Comparison of ENCODE assay signal across 9 mouse cellular contexts in the genomic region with DNA sequence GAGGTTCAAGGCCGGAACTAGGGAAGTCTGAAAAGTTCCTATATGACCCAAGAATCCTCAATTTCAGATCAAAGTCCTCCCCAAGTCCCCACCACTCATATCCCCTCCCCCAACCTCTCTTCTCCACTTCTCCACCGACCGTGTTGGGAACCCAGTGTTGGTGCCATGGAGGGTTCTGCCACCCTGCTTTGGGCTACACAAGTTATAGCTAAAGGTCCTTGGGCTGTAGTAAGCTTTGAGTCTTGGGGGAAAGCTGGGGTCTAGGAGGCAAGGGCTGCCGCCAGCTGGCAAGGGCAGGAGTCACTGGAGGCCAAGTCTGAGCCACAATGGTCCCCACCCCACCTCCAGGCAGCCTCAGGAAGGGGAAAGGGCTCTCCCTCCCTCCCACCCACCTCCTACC.
DNase-seq lines count a peak whose midpoint lies in the region; ATAC-seq and TF ChIP-seq lines count a peak whose summit lies in the region.
"Had no signal": no experiment of that assay in that cellular context is flagged by ENCODE, and none has a peak within 500 bp of the region (broad histone marks: within the 10 kb centered on the region; RNA-seq: fewer than 3 reads in every experiment).

No protein-coding gene starts in this region.

- H3K27ac ChIP-seq in heart, embryonic 14.5 days (replicated peaks in 1 of 2; ENCODE audit: control insufficient read depth in 1 of 2, insufficient read depth in 1 of 2, low read depth in 2 of 2, low read length in 2 of 2) = peak overlapping the region in 1 of 2 experiments; percentile 19; a peak in 1 of 4 replicates
- no peak overlapping the region for H3K27ac ChIP-seq in midbrain, postnatal 0 days (ENCODE audit: low read depth, low read length)
- H3K27ac ChIP-seq in midbrain, embryonic 10.5 days (replicated peaks) = no peak overlapping the region
- H3K27ac ChIP-seq in stomach, embryonic 16.5 days (ENCODE audit: low read length) = no peak overlapping the region

- no peaks in the 10 kb centered on the region for H3K27me3 ChIP-seq in heart, embryonic 14.5 days (ENCODE audit: control insufficient read depth, insufficient read depth, low read length)
- H3K27me3 ChIP-seq in midbrain, postnatal 0 days (ENCODE audit: insufficient read depth, low read length) = peaks cover 7% of the 10 kb centered on the region; the same call in 1 of the 2 replicates
- peaks cover 49% of the 10 kb centered on the region for H3K27me3 ChIP-seq in midbrain, embryonic 10.5 days (ENCODE audit: low read depth, poor library complexity, severe bottlenecking)
- H3K27me3 ChIP-seq in stomach, embryonic 16.5 days (ENCODE audit: control insufficient read depth, insufficient read depth, low read length) = no peaks in the 10 kb centered on the region

- TF ChIP-seq CTCF in midbrain, postnatal 0 days (IDR thresholded peaks at IDR 0.05) = no peak

- intact Hi-C loops in heart, postnatal 25 days (cut with DNase I) = no loop called here

- no peak for ATAC-seq in heart, embryonic 14.5 days (ENCODE audit: insufficient number of reproducible peaks, insufficient read depth, low FRiP score, low read depth)
- no peak for ATAC-seq in midbrain, postnatal 0 days (ENCODE audit: low FRiP score)
- ATAC-seq in stomach, embryonic 16.5 days (ENCODE audit: insufficient read depth, low FRiP score) = no peak

- peaks cover 77 to 92% of the 10 kb centered on the region in 2 experiments for H3K4me1 ChIP-seq in heart, embryonic 14.5 days (ENCODE audit: control insufficient read depth in 2 of 2, insufficient read depth in 2 of 2, low read length in 2 of 2)
- H3K4me1 ChIP-seq in midbrain, postnatal 0 days (ENCODE audit: insufficient read depth, low read length) = 0 out of 2 replicates have a peak, but pooled peaks cover 4% of the 10 kb centered on the region
- peaks cover 36% of the 10 kb centered on the region for H3K4me1 ChIP-seq in midbrain, embryonic 10.5 days
- peaks cover 41% of the 10 kb centered on the region for H3K4me1 ChIP-seq in stomach, embryonic 16.5 days (ENCODE audit: control insufficient read depth, insufficient read depth, low read length)

- H3K4me3 ChIP-seq in heart, embryonic 14.5 days (ENCODE audit: control insufficient read depth in 1 of 2, insufficient read depth in 1 of 2, low read depth in 1 of 2, low read length in 2 of 2) = peak overlapping the region; percentile 27 to 57
- no peak overlapping the region for H3K4me3 ChIP-seq in midbrain, postnatal 0 days (ENCODE audit: low read depth, low read length)
- H3K4me3 ChIP-seq in midbrain, embryonic 10.5 days = no peak overlapping the region
- peak overlapping the region; percentile 61 for H3K4me3 ChIP-seq in stomach, embryonic 16.5 days (replicated peaks; ENCODE audit: low read length)

- no peak for DNase-seq in heart, postnatal 25 days (ENCODE audit: low spot score)
- DNase-seq in midbrain, postnatal 0 days (ENCODE audit: low spot score) = no peak
- DNase-seq in midbrain, embryonic 10.5 days (ENCODE audit: low spot score) = no peak
- peak; percentile 36 to 54 for DNase-seq in kidney, postnatal 25 days
- DNase-seq in layer of hippocampus, adult 8-10 months (ENCODE audit: low spot score in 2 of 2) = no peak
- DNase-seq in ovary, adult 18-20 months (ENCODE audit: low spot score) = no peak
- DNase-seq: cerebellum, postnatal 14 days had no signal

- H3K4me2 ChIP-seq in heart, embryonic 14.5 days (ENCODE audit: low read length) = peak overlapping the region; percentile 76
- H3K4me2 ChIP-seq in midbrain, postnatal 0 days (ENCODE audit: low read depth, low read length, poor library complexity, severe bottlenecking) = peak overlapping the region; percentile 20; the same call in 1 of the 2 replicates
- H3K4me2 ChIP-seq in stomach, embryonic 16.5 days (ENCODE audit: low read depth, low read length) = peak overlapping the region; percentile 59

- H3K9me3 ChIP-seq in heart, embryonic 14.5 days (ENCODE audit: control insufficient read depth, low read length) = no peaks in the 10 kb centered on the region
- H3K9me3 ChIP-seq in midbrain, postnatal 0 days (ENCODE audit: low read length) = no peaks in the 10 kb centered on the region
- no peaks in the 10 kb centered on the region for H3K9me3 ChIP-seq in midbrain, embryonic 10.5 days (replicated peaks)
- no peaks in the 10 kb centered on the region for H3K9me3 ChIP-seq in stomach, embryonic 16.5 days (replicated peaks; ENCODE audit: control insufficient read depth, low read length)

- no peaks in the 10 kb centered on the region for H3K36me3 ChIP-seq in heart, embryonic 14.5 days (ENCODE audit: control insufficient read depth, insufficient read depth, low read length)
- no peaks in the 10 kb centered on the region for H3K36me3 ChIP-seq in midbrain, postnatal 0 days (ENCODE audit: insufficient read depth, low read length)
- no peaks in the 10 kb centered on the region for H3K36me3 ChIP-seq in midbrain, embryonic 10.5 days
- no peaks in the 10 kb centered on the region for H3K36me3 ChIP-seq in stomach, embryonic 16.5 days (ENCODE audit: control insufficient read depth, insufficient read depth, low read length)

- 47% methylated on average over 4 of the region's 4 CpGs for WGBS in heart, embryonic 14.5 days
- WGBS in midbrain, postnatal 0 days = 73% methylated on average over 4 of the region's 4 CpGs
- WGBS in midbrain, embryonic 10.5 days = 84% methylated on average over 4 of the region's 4 CpGs
- WGBS in stomach, embryonic 16.5 days = 65% methylated on average over 4 of the region's 4 CpGs

- H3K9ac ChIP-seq in heart, embryonic 14.5 days (ENCODE audit: low read length) = peak overlapping the region; percentile 83
- no peak overlapping the region for H3K9ac ChIP-seq in midbrain, postnatal 0 days (replicated peaks; ENCODE audit: low read length, poor library complexity, severe bottlenecking)
- H3K9ac ChIP-seq in stomach, embryonic 16.5 days (ENCODE audit: low read length) = peak overlapping the region; percentile 80

Comparison
In these comparisons a context has a peak if more than half of its experiments do, and no peak if none do; other contexts are left out.
1. H3K4me2 ChIP-seq: peak in every context shown above with its lines; median percentile 76 in heart, embryonic 14.5 days; 59 in stomach, embryonic 16.5 days; 20 in midbrain, postnatal 0 days.
2. H3K4me3 ChIP-seq: peak in heart, embryonic 14.5 days (2 of 2) and stomach, embryonic 16.5 days (single experiment); none in midbrain, postnatal 0 days (single experiment) and midbrain, embryonic 10.5 days (single experiment).
3. DNase-seq: peak in kidney, postnatal 25 days (2 of 2); none in heart, postnatal 25 days (single experiment), midbrain, postnatal 0 days (single experiment), midbrain, embryonic 10.5 days (single experiment), layer of hippocampus, adult 8-10 months (0 of 2) and ovary, adult 18-20 months (single experiment).